Mouse (Mus musculus): ENCODE data around the gene Dyrk1a. TPM values are rescaled to one million over a fixed set of nuclear protein-coding genes. Genes with fewer than 3 reads are reported as not detected.

Dyrk1a gene
- polyA plus RNA-seq, 1 experiment: 52.1 TPM

DNA sequence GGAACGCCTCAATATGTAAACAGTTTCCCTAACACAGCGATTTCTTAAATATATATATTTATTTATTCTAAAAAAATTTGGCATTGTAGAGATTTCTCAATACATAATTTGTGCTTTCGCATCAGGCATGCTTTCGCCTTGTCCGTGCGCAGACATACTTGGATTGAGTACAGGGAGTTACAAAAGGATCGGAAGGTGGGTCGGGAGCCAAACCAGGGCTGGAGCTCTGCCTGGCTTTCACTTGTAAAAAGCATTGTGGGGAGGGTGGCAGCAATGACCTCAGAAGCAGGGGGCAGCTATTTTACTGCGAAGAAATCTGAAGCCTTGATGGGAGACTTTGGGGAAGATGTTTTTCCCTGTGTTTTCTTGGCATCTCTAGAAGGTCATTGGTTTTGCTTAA lies 175.2 kb downstream of the Dyrk1a start:
- H3K27ac ChIP-seq (ENCODE audit: insufficient read depth, low read length): no peak overlapping the region
- TF ChIP-seq CTCF (IDR thresholded peaks at IDR 0.05; ENCODE audit: low read depth, low read length): no peak
- TF ChIP-seq POLR2A (IDR thresholded peaks at IDR 0.05; ENCODE audit: insufficient read depth, low read length): no peak
- no peak for TF ChIP-seq EP300 (IDR thresholded peaks at IDR 0.05; ENCODE audit: insufficient read depth, low read depth, low read length)
- no peaks in the 10 kb centered on the region for H3K4me1 ChIP-seq (ENCODE audit: control insufficient read depth, insufficient read depth, low read length)
- H3K27me3 ChIP-seq (ENCODE audit: control insufficient read depth, insufficient read depth, low read length, poor library complexity, severe bottlenecking): no peaks in the 10 kb centered on the region
- H3K9me3 ChIP-seq (replicated peaks; ENCODE audit: control insufficient read depth, insufficient read depth, low read length, poor library complexity, severe bottlenecking): no peaks in the 10 kb centered on the region
- no peaks in the 10 kb centered on the region for H3K36me3 ChIP-seq (ENCODE audit: control insufficient read depth, insufficient read depth, low read length, poor library complexity, severe bottlenecking)
- no peak overlapping the region for H3K9ac ChIP-seq (ENCODE audit: low read depth, poor library complexity, severe bottlenecking)
- no peak overlapping the region for H3K4me3 ChIP-seq (ENCODE audit: low read depth, low read length)

Other genes starting within 250 kb of the Dyrk1a start
- 0.87 and 0.91 TPM in 2 replicates for gene Ripply3, start 241.6 kb upstream of the Dyrk1a start, polyA plus RNA-seq (2011; ENCODE audit: insufficient read depth, insufficient read length, low read depth, missing spikeins)
- 149 and 152 TPM in 2 replicates for gene Ttc3, start 199.4 kb upstream of the Dyrk1a start, polyA plus RNA-seq (2011; ENCODE audit: insufficient read depth, insufficient read length, low read depth, missing spikeins)
- gene Pigp, start 198.2 kb upstream of the Dyrk1a start, polyA plus RNA-seq (2011; ENCODE audit: insufficient read depth, insufficient read length, low read depth, missing spikeins): 54.7 and 65.3 TPM in 2 replicates
- gene Vps26c, start 43.2 kb upstream of the Dyrk1a start, polyA plus RNA-seq (2011; ENCODE audit: insufficient read depth, insufficient read length, low read depth, missing spikeins): 38.9 and 39.5 TPM in 2 replicates

Data from ES-Bruce4 (cell line).